Mouse (Mus musculus) lung, embryonic 16.5 days (tissue): ENCODE measurements around the gene BC049730. TPM values are rescaled to one million over a fixed set of nuclear protein-coding genes. Genes with fewer than 3 reads are reported as not detected.

Source experiments
- ATAC-seq: fragments of 200-750 bp; cut with Nextera tagmentation; 2 replicates; pipeline ENCODE4 v1.8.0; 2017; ENCODE audit warnings: low read depth, mild to moderate bottlenecking, moderate library complexity
- H3K27ac ChIP-seq: fragments of 300-500 bp; sonication (generic); 2 replicates; pipeline ENCODE4 v1.5.1; 2014; ENCODE audit warnings: mild to moderate bottlenecking, control low read depth, low read length
- H3K27me3 ChIP-seq: fragments of 300-500 bp; sonication (generic); 2 replicates; pipeline ENCODE4 v1.6.1; 2014; ENCODE audit warnings: low read depth, low read length, mixed read lengths; ENCODE audit not compliant: control insufficient read depth, insufficient read depth
- H3K36me3 ChIP-seq: fragments of 300-500 bp; sonication (generic); 2 replicates; pipeline ENCODE4 v1.6.1; 2014; ENCODE audit warnings: low read length; ENCODE audit not compliant: control insufficient read depth, insufficient read depth
- H3K4me1 ChIP-seq: fragments of 300-500 bp; sonication (generic); replicated peaks from 2 replicates; pipeline ENCODE4 v1.6.1; 2014; ENCODE audit warnings: low read length, mixed read lengths; ENCODE audit not compliant: control insufficient read depth, insufficient read depth
- H3K4me2 ChIP-seq: fragments of 300-500 bp; sonication (generic); 2 replicates; pipeline ENCODE4 v1.6.1; 2014; ENCODE audit warnings: low read depth, low read length, control low read depth
- H3K4me3 ChIP-seq: fragments of 300-500 bp; sonication (generic); 2 replicates; pipeline ENCODE4 v1.5.1; 2014; ENCODE audit warnings: mild to moderate bottlenecking, low read length, control low read depth
- H3K9ac ChIP-seq: fragments of 300-500 bp; sonication (generic); 2 replicates; pipeline ENCODE4 v1.6.1; 2014; ENCODE audit warnings: low read length, control low read depth
- H3K9me3 ChIP-seq: fragments of 300-500 bp; sonication (generic); 2 replicates; pipeline ENCODE4 v1.6.1; 2016; ENCODE audit warnings: low read length; ENCODE audit not compliant: control insufficient read depth
- WGBS: fragments of 180-500 bp; shearing (Covaris S2); extraction: QIAGEN DNeasy Blood & Tissue Kit; methylation state at CpG from one replicate; pipeline ENCODE4 v1.1.7; 2014; 5-methylcytosine and 5-hydroxymethylcytosine counted together
- polyA plus RNA-seq: library from polyadenylated mRNA; unstranded; fragments of >200 nt; fragmentation: Nextera tagmentation; extraction: Ambion mirVana; gene quantifications from 2 replicates; pipeline ENCODE4 v1.2.1, GENCODE M21; 2015

The BC049730 gene
- polyA plus RNA-seq, 1 experiment from 2014 or later = not detected

DNA sequence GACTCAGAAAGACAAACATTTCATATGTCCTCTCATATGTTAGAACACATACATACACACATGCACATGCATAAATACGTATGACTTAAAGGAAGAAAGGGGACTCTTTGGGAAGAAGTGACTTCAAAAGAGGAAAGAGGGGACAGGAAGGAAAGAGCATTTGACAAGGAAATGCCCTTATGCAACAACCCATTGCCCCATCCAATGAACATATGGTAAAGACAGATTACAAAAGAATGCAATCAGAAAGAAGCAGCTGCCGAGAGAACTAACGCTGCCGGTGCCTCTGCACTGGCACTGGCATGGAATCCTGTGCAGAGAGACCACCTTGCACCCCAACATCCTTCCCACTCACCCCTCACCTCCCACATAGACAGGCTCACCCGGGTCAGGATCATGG, 44.4 kb downstream of the BC049730 start:
- Histone ChIP-seq H3K4me1 (no peaks in the 10 kb centered on the region), H3K4me2 (no peak overlapping the region), H3K27ac (no peak overlapping the region), H3K9me3 (no peaks in the 10 kb centered on the region), H3K4me3 (no peak overlapping the region), H3K27me3 (no peaks in the 10 kb centered on the region), H3K9ac (no peak overlapping the region), H3K36me3 (no peaks in the 10 kb centered on the region)
- WGBS = 59% methylated on average over 5 of the region's 5 CpGs
- no peak for ATAC-seq

DNA sequence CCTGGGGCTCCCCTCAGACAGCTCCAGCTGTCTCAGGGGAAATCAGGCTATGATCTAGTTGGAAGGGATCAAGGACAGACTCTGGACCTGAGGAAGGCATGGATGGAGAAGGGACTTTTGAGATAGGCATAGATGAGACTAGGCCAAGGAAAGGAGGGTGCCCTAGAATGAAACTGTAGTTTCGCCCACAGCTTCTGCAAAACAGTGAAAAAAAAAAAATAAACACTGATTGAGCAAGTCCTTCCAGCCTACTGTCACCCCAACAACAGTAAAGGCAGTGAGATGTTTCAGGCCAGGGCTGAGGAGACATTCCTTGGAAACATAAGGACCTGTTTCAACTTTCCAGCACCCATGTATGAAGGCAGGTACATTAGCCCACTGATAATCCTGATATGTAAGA, 49.5 kb downstream of the BC049730 start:
- Histone ChIP-seq H3K4me3 (no peak overlapping the region), H3K9me3 (no peaks in the 10 kb centered on the region), H3K27ac (no peak overlapping the region), H3K36me3 (no peaks in the 10 kb centered on the region), H3K4me2 (no peak overlapping the region), H3K9ac (no peak overlapping the region), H3K4me1 (no peaks in the 10 kb centered on the region), H3K27me3 (no peaks in the 10 kb centered on the region)
- 80% methylated on average over 1 of the region's 1 CpGs for WGBS
- ATAC-seq = no peak

DNA sequence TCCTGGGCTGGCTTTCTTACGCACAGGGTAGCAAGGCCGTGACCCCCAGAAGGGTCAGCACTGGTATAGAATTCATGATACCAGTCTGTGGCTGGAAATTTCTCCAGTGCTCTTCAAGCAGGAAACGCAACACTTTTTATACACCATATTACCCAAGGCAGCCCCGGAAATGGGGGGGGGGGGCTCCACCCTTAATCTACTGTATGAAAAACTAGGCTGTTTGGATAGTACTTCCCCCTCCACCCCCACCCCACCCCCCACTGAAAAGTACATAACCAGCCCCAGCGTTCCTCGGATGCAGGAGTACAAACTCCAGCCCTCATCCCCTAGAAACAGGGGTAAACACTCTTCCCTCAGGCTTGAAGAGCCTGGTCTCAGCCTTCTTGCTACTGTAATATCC, 51.2 kb downstream of the BC049730 start, which contains the start of gene Cd177:
Gene Cd177, minus strand, starts transcription at position 101 of the 400 bp plus-strand sequence.
- Histone ChIP-seq H3K36me3 (no peaks in the 10 kb centered on the region), H3K9ac (no peak within 1 kb of the TSS), H3K4me2 (no peak within 1 kb of the TSS), H3K4me3 (no peak within 1 kb of the TSS), H3K4me1 (no peaks in the 10 kb centered on the region), H3K27me3 (no peaks in the 10 kb centered on the region), H3K27ac (no peak within 1 kb of the TSS), H3K9me3 (no peaks in the 10 kb centered on the region)
- 44% methylated on average over 6 of the region's 6 CpGs for WGBS
- no peak for ATAC-seq

DNA sequence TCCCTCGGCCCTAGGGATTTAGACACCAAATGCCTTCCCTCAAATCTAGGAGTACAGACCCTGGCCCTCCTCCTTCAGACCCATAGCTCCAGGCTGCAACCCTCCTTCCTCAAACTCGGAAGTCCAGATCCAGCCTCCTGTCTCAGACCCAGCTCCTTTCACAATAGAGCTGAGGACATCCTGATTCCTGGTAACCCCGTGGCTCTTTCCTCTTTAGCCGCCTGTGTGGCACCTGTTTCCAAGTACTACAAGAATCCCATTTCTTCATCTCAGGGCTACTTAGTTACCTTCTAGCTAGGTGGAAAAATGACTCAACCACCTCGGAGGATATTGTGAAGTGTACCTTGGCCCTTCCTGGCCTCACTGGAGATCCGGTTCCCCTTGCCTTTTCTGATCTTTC, 52.1 kb downstream of the BC049730 start:
- H3K27ac ChIP-seq = no peak overlapping the region
- no peaks in the 10 kb centered on the region for H3K9me3 ChIP-seq
- H3K4me2 ChIP-seq = no peak overlapping the region
- no peak for ATAC-seq
- H3K9ac ChIP-seq = no peak overlapping the region
- WGBS = 45% methylated on average over 6 of the region's 6 CpGs
- H3K27me3 ChIP-seq = no peaks in the 10 kb centered on the region
- H3K4me3 ChIP-seq = no peak overlapping the region
- H3K36me3 ChIP-seq = no peaks in the 10 kb centered on the region
- H3K4me1 ChIP-seq = no peaks in the 10 kb centered on the region

DNA sequence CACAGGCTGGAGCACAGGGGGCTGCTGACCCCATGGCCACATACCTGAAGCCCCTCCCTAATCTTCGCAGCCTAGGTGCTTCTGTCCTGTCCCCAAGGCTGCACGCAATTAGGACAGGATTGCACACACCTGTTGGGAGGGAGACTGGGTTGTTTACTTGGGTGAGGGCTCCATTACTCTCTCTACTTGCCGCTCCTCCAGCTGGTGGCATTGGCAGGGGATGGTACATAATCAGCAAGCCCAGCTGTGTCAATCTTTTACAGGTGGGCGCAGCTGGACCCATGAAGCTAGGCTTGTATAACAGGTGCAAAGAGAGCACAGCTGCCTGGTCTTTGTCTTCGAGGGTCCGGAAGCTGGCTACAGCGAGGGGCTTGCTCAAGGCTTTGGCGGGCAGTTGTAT, 53.5 kb downstream of the BC049730 start:
- Histone ChIP-seq H3K9me3 (no peaks in the 10 kb centered on the region), H3K27me3 (no peaks in the 10 kb centered on the region), H3K36me3 (no peaks in the 10 kb centered on the region), H3K27ac (no peak overlapping the region), H3K9ac (no peak overlapping the region), H3K4me3 (no peak overlapping the region), H3K4me1 (no peaks in the 10 kb centered on the region), H3K4me2 (no peak overlapping the region)
- 80% methylated on average over 8 of the region's 8 CpGs for WGBS
- no peak for ATAC-seq

Other genes with a start within 250 kb of the BC049730 start
- gene Plaur, start 246.8 kb upstream of the BC049730 start, polyA plus RNA-seq = 17.6 and 19.7 TPM in 2 replicates
- 1.4 and 1.8 TPM in 2 replicates for gene Cadm4, start 227.2 kb upstream of the BC049730 start, polyA plus RNA-seq
- 30.4 and 31.8 TPM in 2 replicates for gene Zfp428, start 202.2 kb upstream of the BC049730 start, polyA plus RNA-seq
- gene AC161166.1, start 196.8 kb upstream of the BC049730 start, polyA plus RNA-seq = 0.33 and 0.43 TPM in 2 replicates
- 5.6 and 6.5 TPM in 2 replicates for gene Irgq, start 178.6 kb upstream of the BC049730 start, polyA plus RNA-seq
- gene Pinlyp, start 163.1 kb upstream of the BC049730 start, polyA plus RNA-seq = 0.25 and 0.52 TPM in 2 replicates
- gene Xrcc1, start 163.0 kb upstream of the BC049730 start, polyA plus RNA-seq = 112 TPM in 2 replicates
- gene Ethe1, start 121.7 kb upstream of the BC049730 start, polyA plus RNA-seq = 21.9 and 22.4 TPM in 2 replicates
- gene Zfp575, start 121.6 kb upstream of the BC049730 start, polyA plus RNA-seq = 2.2 and 2.3 TPM in 2 replicates
- gene Phldb3, start 98.5 kb upstream of the BC049730 start, polyA plus RNA-seq = 0.15 and 0.21 TPM in 2 replicates
- gene Lypd3, start 72.7 kb upstream of the BC049730 start, polyA plus RNA-seq = 0.26 and 0.92 TPM in 2 replicates
- gene Tex101, start 32.6 kb upstream of the BC049730 start, polyA plus RNA-seq = not detected in 2 replicates
- gene Gm4763, start 17.7 kb downstream of the BC049730 start, polyA plus RNA-seq = not detected in 2 replicates
- gene Cd177, start 51.1 kb downstream of the BC049730 start, polyA plus RNA-seq = 1.5 and 1.8 TPM in 2 replicates
- not detected in 2 replicates for gene Ceacam10, start 68.0 kb downstream of the BC049730 start, polyA plus RNA-seq
- gene Gm9844, start 153.0 kb downstream of the BC049730 start, polyA plus RNA-seq = 19.5 and 20.6 TPM in 2 replicates
- not detected in 2 replicates for gene Lypd4, start 160.7 kb downstream of the BC049730 start, polyA plus RNA-seq
- gene Dmrtc2, start 160.8 kb downstream of the BC049730 start, polyA plus RNA-seq = not detected in 2 replicates
- 2,580 and 2,777 TPM in 2 replicates for gene Rps19, start 175.1 kb downstream of the BC049730 start, polyA plus RNA-seq
- 0.62 and 0.78 TPM in 2 replicates for gene Cd79a, start 188.1 kb downstream of the BC049730 start, polyA plus RNA-seq
- 119 and 126 TPM in 2 replicates for gene Arhgef1, start 193.7 kb downstream of the BC049730 start, polyA plus RNA-seq
- not detected in 2 replicates for gene Gm4881, start 235.3 kb downstream of the BC049730 start, polyA plus RNA-seq